Mouse (Mus musculus) G1E (cell line): Measurements from ENCODE around the gene Ptpn11. TPM values are rescaled to one million over a fixed set of nuclear protein-coding genes. Genes with fewer than 3 reads are reported as not detected.

ENCODE experiments used
- ATAC-seq: 2 replicates; pipeline ENCODE4 v1.8.0; 2016; ENCODE audit warnings: mild to moderate bottlenecking; ENCODE audit not compliant: insufficient number of reproducible peaks, poor library complexity, low FRiP score, severe bottlenecking; ENCODE audit errors: extremely low read depth
- DNase-seq: peaks from one replicate; pipeline ENCODE4 v3.0.0; 2012; ENCODE audit warnings: low spot score
- H3K27me3 ChIP-seq: 2 replicates; pipeline ENCODE4 v1.6.1; 2012; ENCODE audit warnings: mild to moderate bottlenecking, low read length, inconsistent platforms; ENCODE audit not compliant: insufficient read depth
- H3K36me3 ChIP-seq: replicated peaks from 2 replicates; pipeline ENCODE3; 2012; ENCODE audit warnings: mild to moderate bottlenecking, inconsistent platforms
- H3K4me1 ChIP-seq: 2 replicates; pipeline ENCODE4 v1.6.1; 2012; ENCODE audit warnings: low read depth, low read length, inconsistent platforms, mixed read lengths; ENCODE audit not compliant: insufficient read depth
- H3K4me3 ChIP-seq: 2 replicates; pipeline ENCODE4 v1.5.1; 2012; ENCODE audit warnings: low read depth, mild to moderate bottlenecking, inconsistent platforms, low read length, moderate library complexity, mixed read lengths
- H3K9me3 ChIP-seq: replicated peaks from 2 replicates; pipeline ENCODE4 v1.6.1; 2012; ENCODE audit warnings: inconsistent platforms
- CTCF ChIP-seq: IDR thresholded peaks from 2 replicates; pipeline ENCODE4 v1.5.1; 2012; ENCODE audit warnings: low read depth, low read length, inconsistent platforms, mixed read lengths
- GATA1 ChIP-seq: IDR thresholded peaks from 2 replicates; pipeline ENCODE4 v1.6.1; 2012; ENCODE audit warnings: borderline replicate concordance, low read length, inconsistent platforms, mixed read lengths
- GATA2 ChIP-seq: IDR thresholded peaks from 2 replicates; pipeline ENCODE4 v1.6.1; 2012; ENCODE audit warnings: low read depth, low read length, inconsistent platforms, borderline replicate concordance
- POLR2AphosphoS5 ChIP-seq: IDR thresholded peaks from 2 replicates; pipeline ENCODE4 v1.6.1; 2012; ENCODE audit warnings: low read depth, low read length, inconsistent platforms; ENCODE audit not compliant: insufficient replicate concordance
- TAL1 ChIP-seq: conservative IDR thresholded peaks from 2 replicates; pipeline ENCODE4 v1.6.1; 2012; ENCODE audit warnings: low read depth, low read length, inconsistent platforms, mixed read lengths
- polyA plus RNA-seq: library from polyadenylated mRNA; stranded (reverse); fragments of >175 nt; gene quantifications from 2 replicates; pipeline ENCODE4 v1.2.3, GENCODE M21; 2012
- total RNA-seq, 2 experiments: library from RNA; stranded (forward) in 1 of 2; stranded (reverse) in 1 of 2; fragments of 200-1000 nt in 1 of 2; fragments of >200 nt in 1 of 2; fragmentation: Nextera tagmentation in 1 of 2; gene quantifications; 2 replicates each; pipeline ENCODE4 v1.2.3; 2014 to 2017

Gene Ptpn11
- total and polyA plus RNA-seq, 3 experiments = 28.6 to 43.0 (median 28.8) TPM

DNA sequence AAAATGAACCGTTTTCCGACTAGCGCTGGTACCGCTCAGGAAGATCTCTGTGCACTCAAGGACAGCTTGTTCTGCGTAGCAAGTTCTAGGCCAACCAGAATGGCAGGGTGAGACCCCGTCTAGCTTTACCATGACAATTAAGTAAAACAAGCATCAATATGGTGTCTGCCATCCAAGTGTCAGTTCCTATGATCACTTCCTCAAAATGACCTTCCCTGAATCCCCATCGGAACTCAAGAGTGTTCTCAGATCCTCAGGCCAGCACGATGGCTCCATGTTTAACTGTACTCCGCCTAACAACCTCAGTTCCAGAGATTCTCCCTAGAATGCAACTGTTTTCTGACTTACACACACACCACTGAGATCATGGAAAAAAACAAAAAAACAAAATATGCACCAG lies 2.9 kb downstream of the Ptpn11 start:
- Histone ChIP-seq H3K27me3 (no peaks in the 10 kb centered on the region), H3K4me3 (no peak overlapping the region), H3K9me3 (no peaks in the 10 kb centered on the region), H3K4me1 (peaks cover 61% of the 10 kb centered on the region), H3K36me3 (peaks cover 55% of the 10 kb centered on the region)
- TF ChIP-seq GATA1 (no peak), POLR2AphosphoS5 (no peak), TAL1 (no peak), GATA2 (no peak), CTCF (no peak)
- ATAC-seq (no peak), DNase-seq (no peak)

GRCm38 (mm10) chr5:121187580-121188001 lies 3.6 kb downstream of the Ptpn11 start:
- no peak overlapping the region for H3K4me3 ChIP-seq
- H3K4me1 ChIP-seq = peaks cover 59% of the 10 kb centered on the region
- no peak for DNase-seq
- ATAC-seq = no peak
- H3K27me3 ChIP-seq = no peaks in the 10 kb centered on the region
- H3K9me3 ChIP-seq = no peaks in the 10 kb centered on the region
- H3K36me3 ChIP-seq = peaks cover 62% of the 10 kb centered on the region
- TF ChIP-seq POLR2AphosphoS5 = no peak
- TF ChIP-seq GATA2 = no peak

- Histone ChIP-seq H3K4me3 (no peak overlapping the region), H3K36me3 (peaks cover 78% of the 10 kb centered on the region), H3K9me3 (no peaks in the 10 kb centered on the region), H3K27me3 (no peaks in the 10 kb centered on the region), H3K4me1 (peaks cover 51% of the 10 kb centered on the region)
- ATAC-seq = peak; percentile 40; the same call in 1 of the 2 replicates
- no peak for DNase-seq
- TF ChIP-seq POLR2AphosphoS5 (no peak), TAL1 (no peak), GATA1 (no peak), CTCF (no peak), GATA2 (no peak)
These were observed 6.1 kb downstream of the Ptpn11 start for GRCm38 (mm10) chr5:121184945-121185551.

- Histone ChIP-seq H3K27me3 (no peaks in the 10 kb centered on the region), H3K4me3 (no peak overlapping the region), H3K4me1 (peaks cover 47% of the 10 kb centered on the region), H3K36me3 (peaks cover 84% of the 10 kb centered on the region), H3K9me3 (no peaks in the 10 kb centered on the region)
- DNase-seq (no peak), ATAC-seq (no peak)
- no peak for TF ChIP-seq TAL1
These were observed 6.8 kb downstream of the Ptpn11 start for GRCm38 (mm10) chr5:121184375-121184774.

- ATAC-seq = no peak
- no peak for DNase-seq
- TF ChIP-seq GATA2 (no peak), TAL1 (no peak), POLR2AphosphoS5 (no peak), GATA1 (no peak), CTCF (no peak)
- H3K4me1 ChIP-seq = peaks cover 38% of the 10 kb centered on the region
- no peaks in the 10 kb centered on the region for H3K9me3 ChIP-seq
- H3K36me3 ChIP-seq = peaks cover 84% of the 10 kb centered on the region
- H3K4me3 ChIP-seq = no peak overlapping the region
- H3K27me3 ChIP-seq = no peaks in the 10 kb centered on the region
These were observed 7.9 kb downstream of the Ptpn11 start for GRCm38 (mm10) chr5:121183269-121183668.

GRCm38 (mm10) chr5:121179077-121179857 lies 11.9 kb downstream of the Ptpn11 start:
- Histone ChIP-seq H3K27me3 (no peaks in the 10 kb centered on the region), H3K4me1 (peaks cover 13% of the 10 kb centered on the region), H3K36me3 (peaks cover 77% of the 10 kb centered on the region), H3K9me3 (no peaks in the 10 kb centered on the region), H3K4me3 (no peak overlapping the region)
- DNase-seq (no peak), ATAC-seq (no peak)
- no peak for TF ChIP-seq POLR2AphosphoS5
- TF ChIP-seq GATA2 = no peak
- no peak for TF ChIP-seq TAL1
- no peak for TF ChIP-seq GATA1
- no peak for TF ChIP-seq CTCF
